Mouse (Mus musculus): Measurements from ENCODE around the gene Cnpy2. TPM values are rescaled to one million over a fixed set of nuclear protein-coding genes. Genes with fewer than 3 reads are reported as not detected.
A peak's percentile ranks its signal among the peaks of the same experiment; 100 is the strongest.
"Not testable (repeated sequence)": the region's sequence is repeated elsewhere in the genome, so short reads cannot be mapped to it uniquely, and the experiment has no call there.

Cnpy2 gene
- total RNA-seq, 2 experiments from 2014 or later, result 58.9 to 62.5 TPM

DNA sequence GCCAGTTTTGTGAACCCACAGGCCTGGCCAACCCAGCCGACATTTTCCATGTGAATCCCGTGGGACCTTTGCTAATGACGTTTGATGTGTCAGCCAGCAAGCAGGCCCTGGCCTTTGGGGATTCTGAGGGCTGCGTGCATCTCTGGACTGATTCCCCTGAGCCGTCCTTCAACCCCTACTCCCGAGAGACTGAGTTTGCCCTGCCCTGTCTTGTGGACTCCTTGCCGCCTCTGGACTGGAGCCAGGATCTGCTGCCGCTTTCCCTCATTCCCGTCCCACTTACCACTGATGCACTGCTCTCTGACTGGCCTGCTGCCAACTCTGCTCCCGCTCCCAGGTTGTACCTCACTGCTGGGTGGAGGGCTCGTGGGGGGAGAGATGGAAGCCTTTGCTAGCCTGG lies 12.1 kb upstream of the Cnpy2 start:
- DNase-seq (ENCODE audit: low spot score), result no peak
- intact Hi-C loops (cut with DNase I), result no loop called here

DNA sequence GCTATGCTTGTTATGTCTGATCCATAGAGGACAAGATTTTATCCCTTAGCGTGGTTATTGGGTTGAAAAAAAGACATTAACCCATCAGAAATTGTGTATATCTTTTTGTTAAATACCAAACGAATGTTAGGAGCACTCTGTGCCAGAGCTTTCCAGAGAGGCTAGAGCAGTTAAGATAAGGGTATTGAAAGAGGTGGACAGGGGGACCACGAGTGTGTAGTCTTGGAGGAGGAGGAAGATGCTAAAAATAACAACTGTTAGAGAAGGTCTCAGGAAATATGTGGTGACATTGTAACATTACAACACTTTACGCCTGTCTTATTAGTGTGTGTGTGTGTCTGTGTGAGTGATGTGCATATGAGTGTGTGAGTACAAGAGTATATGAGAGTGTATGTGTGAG lies 11.4 kb upstream of the Cnpy2 start:
- intact Hi-C loops (cut with DNase I), result no loop called here
- DNase-seq (ENCODE audit: low spot score), result no peak

DNA sequence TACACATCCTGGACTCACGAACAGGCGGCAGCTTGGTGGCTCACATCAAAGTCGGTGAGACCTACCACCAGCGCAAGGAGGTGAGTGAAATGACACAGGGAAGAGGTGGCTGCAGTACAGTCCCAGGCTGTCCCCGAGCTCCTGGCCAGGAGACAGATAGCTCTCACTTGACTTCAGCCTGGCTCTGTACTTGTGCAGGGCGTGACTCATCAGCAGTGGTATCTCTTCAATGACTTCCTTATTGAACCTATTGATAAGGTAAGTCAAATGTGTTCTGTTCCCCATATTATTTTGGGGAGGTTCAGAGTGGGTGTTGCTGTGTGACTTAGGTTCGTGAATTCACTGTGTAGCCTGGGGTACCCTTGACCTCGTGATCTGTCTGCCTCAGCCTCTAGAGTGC lies 6.7 kb upstream of the Cnpy2 start:
- intact Hi-C loops (cut with DNase I), result no loop called here
- no peak for DNase-seq (ENCODE audit: low spot score)

DNA sequence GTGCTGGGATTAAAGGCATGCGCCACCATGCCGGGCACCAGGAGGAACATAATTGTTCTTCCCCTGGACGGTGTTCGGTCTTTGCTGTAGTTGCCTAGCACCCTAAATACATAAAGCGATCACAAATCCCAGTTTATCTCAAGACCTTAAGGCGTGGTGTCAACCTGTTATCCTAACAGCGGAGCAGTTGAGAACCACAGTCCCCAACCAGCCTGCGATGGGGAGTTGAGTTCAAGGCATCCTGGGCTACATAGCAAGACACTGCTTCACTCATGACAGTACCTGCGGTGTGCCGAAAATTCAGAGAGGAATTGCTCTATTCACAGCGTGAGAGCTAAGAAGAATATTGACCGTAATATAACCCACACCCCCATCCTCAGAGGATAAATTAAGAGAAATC lies 618 bp upstream of the Cnpy2 start:
- intact Hi-C loops (cut with DNase I), result no loop called here
- no peak for DNase-seq (ENCODE audit: low spot score)

DNA sequence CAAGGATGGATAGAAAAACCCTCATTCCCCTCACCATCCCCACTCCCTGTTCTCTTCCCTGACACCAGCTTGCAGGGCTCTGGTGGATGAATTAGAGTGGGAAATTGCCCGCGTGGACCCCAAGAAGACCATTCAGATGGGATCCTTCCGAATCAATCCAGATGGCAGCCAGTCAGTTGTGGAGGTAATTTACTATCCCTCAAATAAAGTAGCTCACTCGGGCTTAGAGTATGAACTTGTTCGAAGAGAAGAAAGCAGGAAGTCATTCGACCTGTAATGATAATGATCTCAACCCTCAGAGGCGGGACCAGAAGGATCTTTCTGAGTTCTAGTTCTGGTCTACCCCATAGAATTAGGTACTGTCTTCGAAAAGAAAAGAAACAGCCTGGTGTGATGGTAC lies 1.3 kb downstream of the Cnpy2 start:
- DNase-seq (ENCODE audit: low spot score), result no peak
- intact Hi-C loops (cut with DNase I), result no loop called here

DNA sequence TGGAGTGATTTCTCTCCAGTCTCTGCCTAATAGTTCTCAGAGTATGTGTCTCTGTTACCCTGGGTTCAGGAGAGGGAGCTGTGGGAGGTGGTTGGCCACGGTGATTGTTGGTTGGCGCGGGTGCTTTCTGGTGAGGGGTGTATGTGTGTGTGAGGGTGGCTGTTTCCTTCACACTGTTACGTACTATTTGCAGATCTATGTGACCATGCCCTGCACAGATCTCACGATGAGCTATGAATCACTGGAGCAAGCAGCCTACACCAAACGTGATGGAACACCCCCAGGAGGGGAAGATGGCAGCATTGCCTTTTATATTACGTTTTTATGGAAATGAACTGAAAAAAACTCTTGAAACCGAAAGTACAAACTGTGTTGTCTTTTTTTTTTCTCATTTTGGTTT lies 4.6 kb downstream of the Cnpy2 start:
- intact Hi-C loops (cut with DNase I), result no loop called here

DNA sequence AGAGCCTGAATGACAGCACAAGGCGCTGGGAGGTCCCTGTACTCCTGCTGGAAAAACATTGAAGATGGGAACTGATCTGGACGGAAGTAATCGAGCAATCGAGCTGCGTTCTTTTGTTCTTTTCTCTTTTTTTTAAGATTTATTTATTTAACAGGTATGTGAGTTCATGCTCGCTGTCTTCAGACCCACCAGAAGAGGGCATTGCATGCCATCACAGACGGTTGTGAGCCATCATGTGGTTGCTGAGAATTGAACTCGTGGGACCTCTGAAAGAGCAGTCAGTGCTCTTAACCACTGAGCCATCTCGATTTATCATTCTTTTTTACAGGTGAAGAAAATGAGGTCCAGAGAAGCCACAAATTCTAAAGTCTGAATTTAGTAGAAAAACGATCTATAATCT lies 5.4 kb downstream of the Cnpy2 start:
- no peak for DNase-seq (ENCODE audit: low spot score)
- intact Hi-C loops (cut with DNase I), result no loop called here

More for the DNA sequence above, 4.6 kb downstream of the Cnpy2 start:
- no peak for DNase-seq (ENCODE audit: low spot score)

DNA sequence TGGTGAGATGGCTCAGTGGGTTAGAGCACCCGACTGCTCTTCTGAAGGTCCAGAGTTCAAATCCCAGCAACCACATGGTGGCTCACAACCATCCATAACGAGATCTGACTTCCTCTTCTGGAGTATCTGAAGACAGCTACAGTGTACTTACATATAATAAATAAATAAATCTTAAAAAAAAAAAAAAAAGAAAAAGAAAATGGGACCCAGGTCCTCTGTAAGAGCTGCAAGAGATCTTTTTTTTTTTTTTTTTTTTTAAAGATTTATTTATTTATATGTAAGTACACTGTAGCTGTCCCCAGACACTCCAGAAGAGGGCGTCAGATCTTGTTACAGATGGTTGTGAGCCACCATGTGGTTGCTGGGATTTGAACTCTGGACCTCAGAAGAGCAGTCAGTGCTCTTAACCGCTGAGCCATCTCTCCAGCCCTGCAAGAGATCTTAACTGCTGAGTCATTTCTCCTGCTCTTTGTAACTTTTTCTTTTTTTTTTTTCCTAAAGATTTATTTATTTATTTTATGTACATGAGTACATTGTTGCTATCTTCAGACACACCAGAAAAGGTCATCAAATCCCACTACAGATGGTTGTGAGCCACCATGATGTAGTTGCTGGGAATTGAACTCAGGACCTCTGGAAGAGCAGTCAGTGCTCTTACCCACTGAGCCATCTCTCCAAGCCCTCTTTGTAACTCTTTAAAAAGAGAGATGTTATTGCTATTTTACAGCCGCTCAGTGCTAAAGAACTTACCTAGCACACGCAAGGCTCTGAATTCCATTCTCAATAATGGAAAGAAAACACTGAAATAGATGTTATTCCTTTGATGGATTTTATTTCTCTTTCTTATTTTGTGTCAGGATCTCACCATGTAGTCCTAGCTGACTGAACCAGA lies 10.3 kb downstream of the Cnpy2 start:
- DNase-seq (ENCODE audit: low spot score); intact Hi-C loops (cut with DNase I): not testable (repeated sequence)

DNA sequence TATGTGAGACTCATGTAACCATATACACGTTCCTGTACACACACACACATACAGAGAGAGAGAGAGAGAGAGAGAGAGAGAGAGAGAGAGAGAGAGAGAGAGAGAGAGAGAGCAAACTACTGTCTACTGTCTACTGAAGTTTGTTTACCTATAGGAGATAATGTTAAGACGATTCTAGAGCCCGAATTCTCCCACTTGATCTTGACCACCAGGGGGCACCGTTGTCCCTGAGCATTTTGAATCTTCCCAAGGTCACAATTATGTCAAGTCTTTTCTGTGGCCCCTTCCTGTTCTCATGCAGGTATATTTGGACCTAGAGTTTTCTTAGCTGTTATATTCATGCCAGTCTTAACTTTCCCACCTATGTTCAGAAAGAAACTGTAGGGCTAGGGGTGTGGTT lies 13.3 kb downstream of the Cnpy2 start:
- intact Hi-C loops (cut with DNase I), result loop anchor here (1.0 to 5.0 kb wide), 2 partner anchors 23 to 122 kb away; partner anchors contain the start of gene Smarcc2
- DNase-seq (ENCODE audit: low spot score), result peak; percentile 19

DNA sequence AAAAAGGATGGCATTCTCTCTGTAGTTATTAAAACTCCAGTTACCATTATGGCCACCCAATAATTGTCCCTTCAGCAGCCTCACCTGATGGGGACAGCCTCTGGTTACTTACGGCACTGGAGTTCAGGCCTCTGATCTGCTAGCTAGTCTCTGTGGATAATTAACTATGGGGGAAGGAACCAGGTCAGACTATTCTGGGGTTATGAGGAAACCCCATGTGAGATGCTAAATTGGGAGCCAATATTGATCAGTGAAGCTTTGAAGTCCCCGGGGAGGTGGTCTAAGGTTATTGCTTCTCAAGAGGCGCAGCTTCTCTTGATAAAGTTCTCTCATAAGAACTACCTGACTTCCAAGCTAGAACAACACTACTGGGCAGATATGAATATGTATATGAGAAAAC lies 13.9 kb downstream of the Cnpy2 start:
- DNase-seq (ENCODE audit: low spot score), result no peak
- intact Hi-C loops (cut with DNase I), result loop anchor here (5.0 kb wide), 1 partner anchor 121 kb away; the partner anchor contains the start of gene Smarcc2

DNA sequence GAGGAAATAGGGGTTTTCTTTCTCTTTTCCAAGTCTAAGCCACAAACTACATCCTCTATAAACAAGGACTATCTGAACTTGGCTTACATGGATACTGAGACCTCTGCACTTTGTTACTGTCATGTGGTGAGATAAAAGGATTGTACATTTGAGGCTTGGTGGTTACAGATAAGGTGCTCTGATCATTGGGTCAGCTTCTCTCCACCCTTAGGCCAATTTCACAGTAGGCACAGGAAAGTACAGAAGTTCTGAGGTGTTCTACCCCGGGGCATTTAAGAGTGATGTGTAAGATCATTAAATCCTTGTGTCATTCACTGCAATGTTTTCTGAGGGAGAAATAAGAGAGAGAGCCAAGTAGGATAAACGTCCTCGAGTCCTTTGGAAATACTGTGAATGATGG lies 14.3 kb downstream of the Cnpy2 start:
- no peak for DNase-seq (ENCODE audit: low spot score)
- intact Hi-C loops (cut with DNase I), result loop anchor here (5.0 kb wide), 1 partner anchor 121 kb away; the partner anchor contains the start of gene Smarcc2

DNA sequence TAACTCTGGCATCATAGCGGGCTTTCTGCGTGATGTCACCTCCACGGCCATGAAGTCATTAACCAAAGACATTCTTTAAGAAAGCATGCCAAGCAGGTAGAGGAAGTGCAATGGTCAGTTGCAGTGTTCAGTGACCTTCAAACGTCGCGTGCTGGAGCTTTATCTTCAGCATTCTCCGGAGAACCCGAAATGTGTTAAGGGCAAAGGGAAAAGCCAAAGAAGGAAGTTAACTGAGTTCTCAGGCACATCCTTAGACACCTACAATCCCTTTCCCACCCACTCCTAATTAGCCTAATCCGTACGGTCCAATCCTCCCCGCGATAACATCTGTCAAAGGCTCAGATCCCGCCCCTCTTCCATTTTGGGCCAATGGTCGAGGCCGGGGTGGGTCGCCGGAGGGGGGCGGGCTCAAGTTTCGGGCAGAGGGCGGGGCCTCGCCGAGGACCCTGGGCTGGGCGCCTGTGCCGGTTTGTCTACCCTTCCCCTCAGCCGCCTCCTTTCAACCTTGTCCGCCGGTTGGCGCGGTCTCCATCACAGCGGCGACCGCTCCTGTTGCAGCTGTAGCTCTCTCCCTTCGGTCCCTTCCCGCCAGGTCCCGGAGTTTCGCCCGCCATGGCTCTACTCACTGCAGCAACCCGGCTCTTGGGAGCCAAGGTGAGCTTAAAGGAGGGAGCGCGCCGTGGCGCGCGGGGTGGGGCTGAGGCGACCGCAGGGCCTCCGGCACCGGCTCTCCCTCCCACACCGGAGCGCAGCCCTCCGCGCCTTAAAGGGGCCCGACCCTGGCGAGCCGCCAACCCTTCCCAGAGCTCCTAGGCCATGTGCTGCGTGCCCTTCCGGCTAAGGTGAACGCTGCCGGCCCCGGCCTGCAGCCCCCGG lies 15.3 kb downstream of the Cnpy2 start, which contains the start of gene Cs:
Cs (plus strand) TSS at position 429 of the 876 bp plus-strand sequence.
- intact Hi-C loops (cut with DNase I), result loop anchor here (5.0 kb wide), 1 partner anchor 120 kb away; the partner anchor contains the start of gene Smarcc2
- peak; percentile 94 for DNase-seq (ENCODE audit: low spot score)

DNA sequence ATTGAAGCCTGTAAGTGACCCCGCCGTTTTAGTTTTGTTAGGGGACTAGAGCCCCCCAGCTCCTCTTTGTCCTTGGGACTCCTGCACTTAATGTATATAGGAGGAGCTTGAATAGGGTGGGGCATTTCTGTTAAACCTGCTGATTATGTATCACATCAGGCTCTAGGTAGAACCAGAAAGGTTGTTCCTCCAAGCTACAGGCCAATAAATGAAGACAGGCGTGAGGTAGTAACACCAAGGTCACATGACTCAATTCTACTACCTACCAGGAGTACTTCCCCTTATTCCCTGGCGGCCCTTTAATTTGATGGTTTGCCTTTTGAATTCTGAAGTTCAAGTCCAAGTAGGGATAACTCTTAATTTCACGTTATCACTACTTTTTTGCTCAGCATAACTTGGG lies 16.2 kb downstream of the Cnpy2 start:
- intact Hi-C loops (cut with DNase I), result loop anchor here (5.0 kb wide), 1 partner anchor 119 kb away; the partner anchor contains the start of gene Smarcc2
- no peak for DNase-seq (ENCODE audit: low spot score)

DNA sequence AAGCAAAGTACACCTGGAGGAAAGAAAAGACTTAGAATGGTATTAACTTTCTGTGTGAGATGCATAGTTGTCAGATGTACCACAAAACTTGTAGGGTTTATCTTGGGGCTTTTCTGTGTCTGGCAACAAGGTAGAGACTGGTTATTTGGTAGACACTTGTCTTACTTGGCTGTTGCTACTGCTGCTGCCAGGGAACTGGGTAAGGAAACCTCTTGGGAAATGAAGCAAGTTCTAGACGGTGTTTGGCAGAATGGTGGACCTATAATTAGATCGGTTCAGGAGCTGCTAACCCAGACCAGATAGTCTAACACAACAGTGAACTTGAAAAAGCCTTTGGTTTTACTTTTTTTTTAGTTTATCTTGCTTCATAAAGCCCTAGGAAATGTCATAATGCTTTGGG lies 16.7 kb downstream of the Cnpy2 start:
- DNase-seq (ENCODE audit: low spot score), result no peak
- intact Hi-C loops (cut with DNase I), result loop anchor here (5.0 kb wide), 1 partner anchor 118 kb away; the partner anchor contains the start of gene Smarcc2

DNA sequence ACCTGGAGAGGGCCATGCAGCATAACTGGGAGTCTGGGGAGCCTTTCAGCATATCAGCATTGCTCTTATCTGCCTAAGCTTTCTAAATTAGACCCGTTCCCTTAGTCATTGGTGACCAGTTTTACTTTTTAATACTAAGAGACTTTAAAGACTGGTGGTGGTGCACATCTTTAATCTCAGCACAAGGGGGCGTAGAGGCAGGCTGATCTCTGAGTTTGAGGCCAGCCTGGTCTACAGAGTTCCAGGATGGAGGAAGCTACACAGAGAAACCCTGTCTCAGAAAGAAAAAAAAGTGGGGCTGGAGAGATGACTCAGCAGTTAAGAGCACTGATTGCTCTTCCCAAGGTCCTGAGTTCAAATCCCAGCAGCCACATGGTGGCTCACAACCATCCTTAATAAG lies 18.0 kb downstream of the Cnpy2 start:
- intact Hi-C loops (cut with DNase I), result no loop called here
- no peak for DNase-seq (ENCODE audit: low spot score)

DNA sequence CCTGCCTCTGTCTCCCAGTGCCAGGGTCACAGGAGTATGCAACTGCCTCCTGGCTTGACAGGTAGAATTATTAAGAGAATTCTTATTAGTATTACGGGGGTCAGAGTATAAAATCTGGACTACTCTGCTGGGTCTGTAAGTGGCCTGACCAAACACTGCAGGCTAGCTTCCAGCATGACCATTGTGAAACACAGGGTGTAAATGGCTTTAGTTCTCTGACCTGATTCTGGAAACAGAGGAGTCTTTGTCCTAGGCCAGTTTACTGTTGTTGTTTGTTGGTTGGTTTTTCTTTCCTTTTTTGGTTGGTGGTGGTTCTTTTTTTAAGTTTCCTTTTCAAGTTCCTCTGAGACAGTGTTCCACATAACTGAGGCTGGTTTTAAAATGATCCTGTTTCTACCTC lies 21.2 kb downstream of the Cnpy2 start:
- no peak for DNase-seq (ENCODE audit: low spot score)
- intact Hi-C loops (cut with DNase I), result no loop called here

DNA sequence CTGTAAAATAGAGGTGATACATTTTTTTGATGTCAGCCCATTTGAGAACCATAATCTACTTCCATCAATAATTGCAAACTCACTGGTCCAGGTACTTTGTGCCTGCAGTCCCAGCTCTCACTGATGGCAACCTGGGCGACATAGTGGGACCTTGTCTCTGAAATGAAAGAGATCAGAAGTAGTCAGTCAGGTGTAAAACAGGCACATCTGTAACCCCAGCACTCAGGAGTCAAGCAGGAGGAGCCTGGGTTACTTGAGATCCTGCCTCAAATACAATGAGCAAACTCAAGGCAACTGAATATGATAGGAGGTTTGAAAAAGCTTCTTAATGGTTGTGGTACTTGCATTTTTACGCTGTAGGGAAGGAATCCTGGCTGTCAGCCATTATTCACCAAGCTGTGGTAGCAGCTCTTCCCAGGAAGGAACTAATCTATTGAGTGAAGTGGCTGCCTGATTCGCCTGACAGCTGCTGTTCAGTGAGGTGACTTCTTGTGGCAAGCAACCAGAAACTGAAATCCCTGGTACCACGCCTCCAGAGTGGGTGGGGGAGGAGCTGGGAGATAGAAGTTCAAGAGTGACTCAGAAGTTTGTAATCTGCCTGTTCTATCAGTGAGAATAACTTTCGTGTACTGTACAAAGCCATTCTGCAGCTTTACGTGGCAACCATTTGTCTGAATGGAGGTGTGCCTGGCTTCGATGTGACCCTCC lies 22.5 kb downstream of the Cnpy2 start:
- intact Hi-C loops (cut with DNase I), result no loop called here
- DNase-seq (ENCODE audit: low spot score), result peak; percentile 62

DNA sequence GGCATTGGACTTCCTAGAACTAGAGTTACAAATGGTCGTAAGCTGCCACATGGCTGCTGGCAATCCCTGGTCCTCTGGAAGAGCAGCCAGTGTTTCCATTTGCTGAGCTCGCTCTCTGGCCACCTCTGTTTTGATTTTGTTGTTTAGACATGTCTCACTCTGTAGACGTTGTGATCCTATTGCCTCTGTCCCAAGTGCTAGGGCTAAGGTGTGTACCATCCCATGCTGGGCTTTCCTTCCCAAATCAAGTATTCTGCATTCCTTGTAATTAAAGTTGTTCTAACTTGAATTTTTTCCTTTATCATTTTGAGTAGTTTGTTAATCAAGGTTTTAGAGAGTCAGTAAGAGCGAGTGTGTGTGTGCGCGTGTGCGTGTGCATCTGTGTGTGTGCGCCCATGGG lies 25.3 kb downstream of the Cnpy2 start:
- intact Hi-C loops (cut with DNase I), result no loop called here
- DNase-seq (ENCODE audit: low spot score), result no peak

DNA sequence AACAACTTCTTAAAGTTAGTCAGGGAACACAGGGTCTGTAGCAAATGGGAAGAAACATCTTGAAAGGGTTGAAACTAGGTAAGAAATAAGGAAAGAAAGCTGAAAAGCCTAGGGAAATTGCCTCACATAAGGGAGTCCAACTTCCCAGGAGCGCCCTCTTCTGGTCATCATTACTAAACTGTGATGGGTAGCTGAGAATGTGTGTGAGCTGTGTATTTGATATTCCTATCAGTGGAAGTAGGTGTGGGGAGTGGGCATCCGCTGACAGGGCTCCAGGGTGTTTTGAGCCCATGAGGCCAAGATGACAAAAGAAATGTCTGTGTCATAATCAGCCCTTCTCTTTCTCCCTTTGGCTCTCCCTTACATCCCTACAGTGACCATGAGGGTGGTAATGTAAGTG lies 36.5 kb downstream of the Cnpy2 start:
- DNase-seq (ENCODE audit: low spot score), result no peak
- intact Hi-C loops (cut with DNase I), result loop anchor here (1.0 kb wide), 1 partner anchor 23 kb away; no protein-coding TSS in a partner anchor

DNA sequence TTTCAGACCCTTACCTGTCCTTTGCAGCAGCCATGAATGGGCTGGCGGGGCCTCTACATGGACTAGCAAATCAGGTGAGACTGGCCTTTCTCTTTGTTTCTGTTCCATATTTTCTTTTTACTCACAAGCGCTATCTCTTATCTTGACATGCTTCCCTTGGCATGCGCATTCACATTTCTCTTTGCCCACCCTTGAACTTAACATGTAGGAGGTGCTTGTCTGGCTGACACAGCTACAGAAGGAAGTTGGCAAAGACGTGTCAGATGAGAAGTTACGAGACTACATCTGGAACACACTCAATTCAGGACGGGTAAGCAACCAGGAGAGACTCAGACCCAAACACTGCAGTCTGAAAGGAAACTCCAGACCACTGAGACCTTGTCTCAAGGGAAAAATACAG lies 37.0 kb downstream of the Cnpy2 start:
- no peak for DNase-seq (ENCODE audit: low spot score)
- intact Hi-C loops (cut with DNase I), result no loop called here
